Mouse (Mus musculus): ENCODE results near the gene Gm34653. TPM values are rescaled to one million over a fixed set of nuclear protein-coding genes. Genes with fewer than 3 reads are reported as not detected.
"Not testable (repeated sequence)": the region's sequence is repeated elsewhere in the genome, so short reads cannot be mapped to it uniquely, and the experiment has no call there.

The Gm34653 gene
- polyA plus RNA-seq, 1 experiment from 2014 or later: not detected

DNA sequence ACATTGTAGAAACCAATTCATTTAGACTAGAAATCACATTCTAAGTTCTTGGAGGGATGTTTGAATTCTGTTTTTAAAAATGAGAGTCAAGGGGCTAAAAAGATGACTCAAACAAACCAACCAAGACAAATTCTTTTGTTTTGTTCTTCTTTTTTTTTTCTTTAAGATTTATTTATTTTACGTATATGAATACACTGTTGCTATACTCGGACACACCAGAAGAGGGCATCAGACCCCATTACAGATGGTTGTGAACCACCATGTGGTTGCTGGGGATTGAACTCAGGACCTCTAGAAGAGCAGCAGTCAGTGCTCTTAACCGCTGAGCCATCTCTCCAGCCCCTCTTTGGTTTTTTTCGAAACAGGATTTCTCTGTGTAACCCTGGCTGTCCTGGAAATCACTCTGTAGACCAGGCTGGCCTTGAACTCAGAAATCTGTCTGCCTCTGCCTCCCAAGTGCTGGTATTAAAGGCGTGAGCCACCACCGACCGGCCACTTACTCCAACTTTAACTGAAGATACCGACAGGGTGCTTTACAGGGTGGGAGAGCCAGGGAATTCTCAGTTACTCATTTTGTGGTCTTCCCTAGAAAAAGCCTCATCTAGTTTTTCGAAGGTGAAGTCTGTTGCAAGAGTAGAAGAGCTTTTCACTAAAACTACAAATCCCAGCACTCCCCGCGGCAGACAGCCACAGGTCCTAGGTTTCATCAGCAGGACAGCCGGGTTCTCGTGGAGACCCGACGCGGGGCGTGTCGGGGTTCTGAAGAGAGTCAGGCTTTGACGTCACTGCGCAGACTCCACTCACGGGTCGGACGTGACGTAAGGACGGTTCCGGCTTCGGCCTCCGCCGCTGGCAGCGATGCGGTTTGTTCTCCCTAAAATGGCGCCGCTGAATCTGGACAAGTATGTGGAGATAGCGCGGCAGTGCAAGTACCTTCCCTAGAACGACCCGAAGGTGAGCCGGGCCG lies 31.0 kb upstream of the Gm34653 start:
- Histone ChIP-seq H3K4me2 (peak overlapping the region; percentile 85), H3K27ac (replicated peaks) (peak overlapping the region; percentile 94), H3K4me1 (peaks cover 40% of the 10 kb centered on the region), H3K4me3 (peak overlapping the region; percentile 76), H3K9me3 (no peaks in the 10 kb centered on the region), H3K9ac (peak overlapping the region; percentile 90), H3K27me3 (replicated peaks) (no peaks in the 10 kb centered on the region), H3K36me3 (peaks cover 29% of the 10 kb centered on the region)
- ATAC-seq (ENCODE audit: extremely low read depth, insufficient number of reproducible peaks, low FRiP score, low TSS enrichment): peak; percentile 92
- 5% methylated on average over 39 of the region's 39 CpGs for WGBS

DNA sequence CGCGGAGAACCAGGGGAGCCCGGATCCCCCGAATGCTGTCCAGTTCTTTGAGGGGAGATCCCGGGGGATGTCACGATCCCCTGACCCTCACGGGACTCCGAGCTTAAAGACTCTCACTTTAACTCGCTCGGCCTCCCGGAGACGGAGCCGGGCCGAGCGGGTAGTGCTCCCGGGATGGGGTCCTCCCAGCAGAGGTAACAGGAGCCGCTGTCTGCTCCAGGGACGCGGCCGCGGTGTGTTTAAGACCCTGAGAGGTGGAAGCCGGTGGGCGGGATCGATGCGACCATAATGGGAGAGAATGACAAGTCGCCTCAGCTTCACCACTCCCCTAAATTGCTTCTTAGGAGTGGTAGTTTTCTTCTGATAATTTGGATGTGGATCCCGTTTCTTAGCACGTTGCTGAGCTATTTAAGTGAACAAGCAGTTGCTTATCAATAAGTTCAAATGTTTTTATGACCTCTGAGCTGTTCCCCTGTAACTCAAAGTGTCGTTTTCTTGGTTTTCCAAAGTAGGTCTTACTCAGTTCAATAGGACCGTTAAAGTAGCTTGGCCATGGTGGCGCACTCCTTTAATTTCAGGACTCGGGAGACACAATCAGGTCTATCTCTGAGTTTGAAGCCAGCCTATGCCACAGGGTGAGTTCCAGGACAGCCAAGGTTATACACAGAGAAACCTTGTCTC lies 30.1 kb upstream of the Gm34653 start:
- not testable (repeated sequence) for H3K9me3 ChIP-seq; H3K27me3 ChIP-seq (replicated peaks)
- ATAC-seq (ENCODE audit: extremely low read depth, insufficient number of reproducible peaks, low FRiP score, low TSS enrichment): peak; percentile 37; the same call in 1 of the 2 replicates
- 0% methylated on average over 32 of the region's 32 CpGs for WGBS
- H3K4me1 ChIP-seq: peaks cover 41% of the 10 kb centered on the region
- H3K27ac ChIP-seq (replicated peaks): peak overlapping the region; percentile 94
- H3K36me3 ChIP-seq: peaks cover 32% of the 10 kb centered on the region
- H3K4me3 ChIP-seq: peak overlapping the region; percentile 76
- H3K4me2 ChIP-seq: peak overlapping the region; percentile 85
- H3K9ac ChIP-seq: peak overlapping the region; percentile 90

DNA sequence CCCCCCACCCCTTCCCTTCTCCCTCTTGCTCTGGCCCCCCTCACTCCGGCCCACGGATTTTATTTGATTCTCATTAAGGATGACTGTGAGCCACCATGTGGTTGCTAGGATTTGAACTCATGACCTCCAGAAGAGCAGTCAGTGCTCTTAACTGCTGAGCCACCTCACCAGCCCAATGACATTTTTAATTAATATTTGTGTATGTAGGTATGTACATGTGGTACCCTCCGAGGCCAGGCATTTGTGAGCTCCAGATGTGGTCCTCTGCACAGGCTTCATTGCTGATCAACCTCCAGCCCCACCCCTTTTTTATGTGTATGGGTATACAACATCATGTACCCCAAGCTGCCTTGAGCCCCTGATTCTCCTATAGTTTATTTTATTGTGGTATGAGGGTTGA lies 29.1 kb upstream of the Gm34653 start:
- Histone ChIP-seq H3K4me1 (peaks cover 41% of the 10 kb centered on the region), H3K9ac (peak overlapping the region; percentile 61), H3K4me3 (peak overlapping the region; percentile 76), H3K27me3 (replicated peaks) (no peaks in the 10 kb centered on the region), H3K27ac (replicated peaks) (no peak overlapping the region), H3K36me3 (peaks cover 40% of the 10 kb centered on the region), H3K9me3 (no peaks in the 10 kb centered on the region), H3K4me2 (peak overlapping the region; percentile 85)
- ATAC-seq (ENCODE audit: extremely low read depth, insufficient number of reproducible peaks, low FRiP score, low TSS enrichment): no peak
- 75% methylated on average over 3 of the region's 3 CpGs for WGBS

DNA sequence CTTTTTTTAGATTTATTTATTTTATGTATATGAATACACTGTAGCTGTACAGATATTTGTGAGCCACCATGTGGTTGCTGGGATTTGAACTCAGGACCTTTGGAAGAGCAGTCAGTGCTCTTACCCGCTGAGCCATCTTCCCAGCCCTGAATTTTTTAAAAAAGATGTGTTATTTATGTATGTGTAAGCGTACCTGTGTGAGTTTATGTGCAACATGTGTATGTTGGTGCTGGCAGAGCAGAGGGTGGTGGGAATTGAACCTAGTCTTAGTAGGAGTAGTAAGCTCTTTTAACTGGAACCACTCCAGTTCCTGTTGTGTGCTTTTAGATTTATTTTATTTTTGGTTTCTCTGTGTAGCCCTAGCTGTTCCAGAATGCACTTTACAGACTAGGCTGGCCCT lies 28.6 kb upstream of the Gm34653 start:
- peaks cover 37% of the 10 kb centered on the region for H3K4me1 ChIP-seq
- H3K9ac ChIP-seq: peak overlapping the region; percentile 54; the same call in 1 of the 2 replicates
- no peaks in the 10 kb centered on the region for H3K9me3 ChIP-seq
- H3K27ac ChIP-seq (replicated peaks): no peak overlapping the region
- H3K36me3 ChIP-seq: peaks cover 44% of the 10 kb centered on the region
- ATAC-seq (ENCODE audit: extremely low read depth, insufficient number of reproducible peaks, low FRiP score, low TSS enrichment): no peak
- H3K27me3 ChIP-seq (replicated peaks): no peaks in the 10 kb centered on the region
- H3K4me2 ChIP-seq: peak overlapping the region; percentile 85
- peak overlapping the region; percentile 76; the same call in 1 of the 2 replicates for H3K4me3 ChIP-seq
- WGBS: 97% methylated on average over 2 of the region's 2 CpGs

DNA sequence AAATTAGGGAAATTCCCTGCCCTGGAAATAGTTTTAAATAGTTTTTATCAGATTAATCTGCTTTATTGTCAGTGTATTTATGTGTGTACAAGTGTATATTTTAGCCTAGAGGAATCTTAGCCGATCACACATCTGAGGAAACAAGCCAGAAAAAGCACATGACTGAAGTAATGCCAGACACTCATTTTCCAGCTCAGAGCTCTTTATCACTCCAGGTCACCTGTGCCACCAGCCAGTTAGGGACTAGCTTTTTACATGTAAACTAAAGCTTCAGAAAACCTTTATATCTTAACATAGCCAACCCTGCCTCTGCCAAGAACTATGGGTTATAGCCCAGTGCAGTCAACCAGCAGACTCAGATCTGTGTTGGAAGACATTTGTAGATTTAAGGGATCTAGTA lies 28.0 kb upstream of the Gm34653 start:
- Histone ChIP-seq H3K27ac (replicated peaks) (no peak overlapping the region), H3K27me3 (replicated peaks) (no peaks in the 10 kb centered on the region), H3K9me3 (no peaks in the 10 kb centered on the region), H3K9ac (no peak overlapping the region), H3K36me3 (peaks cover 49% of the 10 kb centered on the region), H3K4me1 (peaks cover 40% of the 10 kb centered on the region), H3K4me2 (peak overlapping the region; percentile 85; the same call in 1 of the 2 replicates), H3K4me3 (no peak overlapping the region; the same call in 1 of the 2 replicates)
- 57% methylated on average over 1 of the region's 1 CpGs for WGBS
- no peak for ATAC-seq (ENCODE audit: extremely low read depth, insufficient number of reproducible peaks, low FRiP score, low TSS enrichment)

DNA sequence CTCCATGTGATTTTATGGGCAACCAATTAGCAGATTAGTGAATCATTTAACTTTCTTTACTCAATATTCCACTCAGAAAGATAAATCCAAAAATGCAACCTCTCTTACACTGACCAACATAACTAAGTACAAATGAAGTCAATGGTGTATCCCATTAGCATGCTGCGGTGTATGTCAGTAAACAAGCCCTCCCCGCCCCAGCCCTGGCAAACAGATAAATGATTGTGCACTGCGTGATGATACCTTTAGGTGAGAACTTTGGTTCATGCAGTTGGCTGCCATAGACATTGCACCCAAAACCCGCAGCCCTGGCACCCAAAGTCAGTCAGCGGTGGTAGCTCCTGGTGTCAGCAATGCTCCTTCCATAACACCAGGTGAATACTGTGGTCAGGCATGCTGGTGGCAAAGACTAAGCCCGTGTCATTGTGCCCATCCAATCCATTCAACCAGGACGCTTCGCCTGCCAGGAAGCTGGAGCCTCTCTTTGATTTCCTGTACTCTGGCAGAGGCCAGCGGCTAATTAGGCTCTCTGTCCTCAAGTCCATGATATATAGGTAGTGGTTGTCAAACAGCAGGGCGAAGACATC lies 27.4 kb upstream of the Gm34653 start:
- no peaks in the 10 kb centered on the region for H3K9me3 ChIP-seq
- no peak overlapping the region for H3K4me3 ChIP-seq
- H3K27me3 ChIP-seq (replicated peaks): no peaks in the 10 kb centered on the region
- H3K9ac ChIP-seq: no peak overlapping the region
- 87% methylated on average over 10 of the region's 10 CpGs for WGBS
- peaks cover 34% of the 10 kb centered on the region for H3K4me1 ChIP-seq
- H3K4me2 ChIP-seq: 0 out of 2 replicates have a peak overlapping the region, but pooled peaks have one; percentile 85
- no peak overlapping the region for H3K27ac ChIP-seq (replicated peaks)
- no peak for ATAC-seq (ENCODE audit: extremely low read depth, insufficient number of reproducible peaks, low FRiP score, low TSS enrichment)
- peaks cover 54% of the 10 kb centered on the region for H3K36me3 ChIP-seq

DNA sequence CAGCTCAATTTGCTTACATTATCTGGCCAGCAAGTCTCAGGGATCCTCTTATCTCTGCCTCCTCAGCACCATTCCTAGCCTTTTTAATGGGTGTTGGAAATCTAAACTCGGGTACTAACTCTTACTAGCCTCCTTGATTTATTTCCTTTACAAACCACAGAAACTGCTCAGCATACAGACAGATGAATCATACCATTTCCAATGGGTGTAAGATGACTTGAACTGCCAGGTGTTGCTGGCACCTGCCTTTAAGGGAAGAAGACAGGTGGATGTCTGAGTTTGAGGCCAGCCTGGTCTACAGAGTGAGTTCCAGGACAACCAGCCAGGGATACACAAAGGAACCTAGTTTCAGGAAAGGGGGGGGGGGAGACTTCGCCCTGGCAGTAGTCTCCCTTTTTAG lies 24.8 kb upstream of the Gm34653 start:
- H3K9ac ChIP-seq: no peak overlapping the region
- no peaks in the 10 kb centered on the region for H3K9me3 ChIP-seq
- H3K27me3 ChIP-seq (replicated peaks): no peaks in the 10 kb centered on the region
- H3K36me3 ChIP-seq: peaks cover 80% of the 10 kb centered on the region
- H3K4me3 ChIP-seq: no peak overlapping the region
- H3K4me2 ChIP-seq: no peak overlapping the region
- peaks cover 31% of the 10 kb centered on the region for H3K4me1 ChIP-seq
- no peak for ATAC-seq (ENCODE audit: extremely low read depth, insufficient number of reproducible peaks, low FRiP score, low TSS enrichment)
- H3K27ac ChIP-seq (replicated peaks): no peak overlapping the region
- 55% methylated on average over 2 of the region's 2 CpGs for WGBS

DNA sequence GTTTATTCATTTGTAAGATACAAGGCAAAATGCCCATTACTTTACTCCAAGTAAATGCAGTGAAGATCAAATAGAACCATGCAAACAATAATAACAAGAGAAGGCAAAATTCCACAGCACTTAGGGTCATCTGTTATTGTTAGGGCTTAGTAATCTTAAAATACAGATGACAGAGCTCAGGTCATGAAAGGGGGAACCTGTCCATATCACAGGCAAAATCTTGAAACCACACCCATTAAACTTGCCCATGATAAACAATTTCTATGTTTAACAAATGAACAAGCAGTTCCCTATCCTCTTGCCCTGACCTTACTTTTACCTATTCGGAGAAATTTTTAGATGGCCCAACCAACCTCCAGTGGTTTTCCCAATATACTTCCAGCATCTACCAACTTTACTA lies 23.2 kb upstream of the Gm34653 start:
- Histone ChIP-seq H3K27ac (replicated peaks) (no peak overlapping the region), H3K4me1 (peaks cover 19% of the 10 kb centered on the region), H3K4me3 (no peak overlapping the region), H3K27me3 (replicated peaks) (no peaks in the 10 kb centered on the region), H3K9me3 (no peaks in the 10 kb centered on the region), H3K36me3 (peaks cover 87% of the 10 kb centered on the region), H3K9ac (no peak overlapping the region), H3K4me2 (no peak overlapping the region)
- WGBS: 76% methylated on average over 1 of the region's 1 CpGs
- no peak for ATAC-seq (ENCODE audit: extremely low read depth, insufficient number of reproducible peaks, low FRiP score, low TSS enrichment)

DNA sequence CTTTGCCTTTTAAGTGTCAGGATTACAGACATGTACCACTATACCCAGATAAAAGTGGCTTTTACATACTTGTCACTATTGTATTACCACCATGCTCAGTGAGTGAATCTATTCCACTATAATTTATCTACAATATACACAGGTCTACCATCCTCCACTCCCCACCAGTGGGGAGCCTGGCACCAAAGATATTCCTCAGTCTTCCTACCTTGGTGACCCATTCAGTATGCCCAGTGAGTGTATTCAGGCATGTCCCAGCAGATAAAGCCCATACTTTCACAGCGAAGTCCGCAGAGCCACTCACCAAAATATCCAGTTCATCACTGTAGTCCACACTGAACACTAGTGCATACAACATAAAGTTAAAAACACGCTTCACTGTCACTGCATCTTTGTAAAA lies 22.0 kb upstream of the Gm34653 start:
- Histone ChIP-seq H3K36me3 (peaks cover 90% of the 10 kb centered on the region), H3K9me3 (no peaks in the 10 kb centered on the region)
- no peak; the same call in 1 of the 2 replicates for ATAC-seq (ENCODE audit: extremely low read depth, insufficient number of reproducible peaks, low FRiP score, low TSS enrichment)

DNA sequence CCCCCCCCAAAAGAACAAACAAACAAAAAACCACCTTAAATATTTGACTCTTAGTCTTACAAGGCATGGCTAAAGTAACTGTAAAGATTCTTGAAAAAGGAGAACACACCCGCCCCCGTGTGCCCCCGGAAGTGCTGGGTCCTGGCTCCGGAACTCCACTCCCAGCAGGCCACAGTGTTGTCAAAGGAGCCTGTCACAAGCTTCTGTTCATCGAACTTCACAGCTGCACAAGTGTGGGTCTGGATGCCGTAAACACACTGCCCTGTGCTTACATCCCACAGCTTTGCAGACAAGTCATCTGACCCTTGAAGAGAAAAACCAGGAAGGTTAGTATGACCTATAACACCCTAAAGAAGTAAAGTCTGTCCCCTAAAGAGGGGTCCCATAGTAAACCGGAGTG lies 20.1 kb upstream of the Gm34653 start:
- Histone ChIP-seq H3K4me1 (peaks cover 7% of the 10 kb centered on the region), H3K9me3 (no peaks in the 10 kb centered on the region), H3K9ac (no peak overlapping the region), H3K36me3 (peaks cover 85% of the 10 kb centered on the region), H3K4me3 (no peak overlapping the region), H3K27me3 (replicated peaks) (no peaks in the 10 kb centered on the region), H3K27ac (replicated peaks) (no peak overlapping the region), H3K4me2 (no peak overlapping the region)
- ATAC-seq (ENCODE audit: extremely low read depth, insufficient number of reproducible peaks, low FRiP score, low TSS enrichment): no peak
- WGBS: 76% methylated on average over 7 of the region's 7 CpGs

More for the DNA sequence above, 22.0 kb upstream of the Gm34653 start:
- 90% methylated on average over 3 of the region's 3 CpGs for WGBS
- H3K4me1 ChIP-seq: peaks cover 8% of the 10 kb centered on the region
- no peak overlapping the region for H3K27ac ChIP-seq (replicated peaks)
- no peaks in the 10 kb centered on the region for H3K27me3 ChIP-seq (replicated peaks)
- no peak overlapping the region for H3K9ac ChIP-seq
- H3K4me3 ChIP-seq: no peak overlapping the region
- no peak overlapping the region for H3K4me2 ChIP-seq

DNA sequence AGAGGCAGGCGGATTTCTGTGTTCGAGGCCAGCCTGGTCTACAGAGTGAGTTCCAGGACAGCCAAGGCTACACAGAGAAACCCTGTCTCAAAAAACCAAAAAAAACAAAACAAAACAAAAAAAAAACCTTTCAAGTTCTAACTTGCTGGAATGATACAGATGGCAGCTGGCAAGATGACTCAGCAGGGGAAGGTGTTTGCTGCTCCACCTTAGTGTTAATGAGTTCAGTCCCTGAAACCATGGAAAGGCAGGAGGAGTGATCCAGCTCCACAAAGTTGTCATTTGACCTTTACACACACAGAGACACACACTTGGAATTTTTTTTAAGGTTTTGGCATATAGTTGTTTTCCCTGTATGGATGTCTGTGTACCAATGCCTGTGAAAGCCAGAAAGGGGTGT lies 16.9 kb upstream of the Gm34653 start:
- ATAC-seq (ENCODE audit: extremely low read depth, insufficient number of reproducible peaks, low FRiP score, low TSS enrichment); H3K9me3 ChIP-seq; H3K4me3 ChIP-seq; H3K9ac ChIP-seq; H3K27ac ChIP-seq (replicated peaks); H3K27me3 ChIP-seq (replicated peaks); H3K4me2 ChIP-seq; H3K4me1 ChIP-seq: not testable (repeated sequence)
- H3K36me3 ChIP-seq: peaks cover 86% of the 10 kb centered on the region
- WGBS: 94% methylated on average over 2 of the region's 2 CpGs
